Mouse (Mus musculus) gastrocnemius, postnatal 25 days (tissue): ENCODE results near the gene Cacna2d3. TPM values are rescaled to one million over a fixed set of nuclear protein-coding genes. Genes with fewer than 3 reads are reported as not detected.

Source experiments
- DNase-seq: peaks from one replicate; pipeline ENCODE4 v3.0.0; 2022
- total RNA-seq, 2 experiments: library from RNA; stranded (reverse); gene quantifications; 1 replicate in 1 of 2; 2 replicates in 1 of 2; pipeline ENCODE4 v1.2.3; 2021

The Cacna2d3 gene
- total RNA-seq, 2 experiments from 2014 or later, result 0.56 to 1.2 TPM

DNA sequence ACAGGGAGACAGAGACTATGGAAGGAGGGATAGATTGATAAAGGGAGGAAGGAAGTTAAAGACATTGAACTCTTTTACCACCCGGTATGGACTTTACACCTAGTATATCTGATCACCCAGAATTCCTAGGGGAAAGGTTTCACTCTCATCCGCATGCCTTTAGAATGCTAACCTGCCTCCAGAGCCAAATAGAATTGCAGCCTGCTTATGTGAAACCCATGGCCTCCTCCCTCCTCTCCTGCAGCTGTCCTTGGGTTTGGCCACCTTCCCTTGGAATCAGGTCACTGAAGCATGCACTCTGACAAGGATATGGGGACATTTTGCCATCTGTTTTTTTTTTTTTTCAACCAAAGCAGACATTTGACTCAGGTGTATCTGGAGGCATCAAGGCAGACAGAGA, 707.0 kb downstream of the Cacna2d3 start:
- peak; percentile 19 for DNase-seq

DNA sequence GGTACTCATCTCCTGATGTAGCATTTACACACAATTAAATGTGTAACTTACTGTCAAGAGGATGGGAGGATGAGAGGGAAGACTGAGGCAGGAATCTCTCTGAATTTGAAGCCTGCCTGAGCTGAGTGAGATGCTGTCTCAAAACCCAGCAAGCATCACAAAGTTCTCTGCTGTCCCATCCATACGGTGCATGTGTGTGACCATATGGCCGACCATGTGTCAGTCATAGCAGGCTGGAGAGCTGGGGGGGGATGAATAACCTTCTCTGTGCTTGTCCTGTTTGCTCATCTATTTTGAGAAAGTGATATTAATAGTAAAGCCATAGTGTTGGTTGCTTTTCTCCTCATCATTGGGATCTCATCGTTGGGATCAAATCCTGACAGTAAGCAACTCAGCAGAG, 708.5 kb downstream of the Cacna2d3 start:
- DNase-seq, result no peak

- no peak for DNase-seq
Measured at GRCm38 (mm10) chr14:29009644-29010043, 712.0 kb downstream of the Cacna2d3 start.

DNA sequence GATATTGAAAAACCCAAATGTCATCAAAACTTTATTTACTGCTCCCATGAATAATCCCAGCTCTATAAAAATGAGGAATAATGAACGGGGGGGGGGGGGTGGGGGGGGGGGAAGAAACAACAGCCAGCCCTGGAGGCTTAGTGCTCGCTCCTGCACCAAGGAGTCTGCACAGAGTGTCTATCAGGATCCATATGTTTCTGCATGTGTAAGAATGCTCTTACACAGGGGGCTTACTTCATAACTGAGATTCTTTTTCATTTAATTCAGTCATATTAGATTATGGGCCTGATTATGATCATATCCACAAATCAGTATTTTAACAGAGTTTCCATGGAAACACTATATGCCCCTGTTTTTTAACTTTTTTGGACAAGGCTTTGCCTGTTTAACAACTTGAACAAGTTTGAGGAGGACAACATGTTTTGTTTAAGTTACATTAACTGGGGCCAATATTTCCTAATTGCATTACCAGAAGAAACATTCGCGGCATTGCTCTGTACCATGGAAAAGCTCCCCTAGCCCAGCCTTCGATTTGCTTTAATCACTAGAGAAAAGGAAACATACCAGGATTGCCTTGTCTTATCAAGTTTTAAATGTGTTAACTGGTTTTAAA, 716.3 kb downstream of the Cacna2d3 start:
- no peak for DNase-seq

DNA sequence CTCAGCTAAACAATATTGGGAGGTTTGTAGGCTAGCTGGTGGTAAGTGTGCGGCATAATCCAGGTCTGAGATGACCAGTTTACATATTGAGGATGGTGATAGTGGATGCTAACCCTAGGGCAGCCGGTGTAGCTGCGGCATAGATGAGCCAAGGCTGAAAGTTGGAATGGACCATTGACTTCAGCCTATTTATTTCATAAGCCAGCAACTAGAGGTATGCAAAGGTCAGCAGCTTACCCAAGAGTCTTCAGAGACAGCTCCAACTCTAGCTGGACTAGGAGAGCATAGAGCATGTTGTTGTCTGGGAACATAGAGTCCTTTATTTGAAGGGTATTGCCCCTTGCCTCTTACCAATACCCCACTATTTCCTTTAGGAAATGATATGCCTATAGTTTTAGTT, 725.1 kb downstream of the Cacna2d3 start:
- DNase-seq, result no peak

- no peak for DNase-seq
Measured at GRCm38 (mm10) chr14:28988211-28988900, 733.3 kb downstream of the Cacna2d3 start.

GRCm38 (mm10) chr14:28984276-28984675, 737.4 kb downstream of the Cacna2d3 start:
- peak; percentile 42 for DNase-seq

GRCm38 (mm10) chr14:28980482-28980881, 741.2 kb downstream of the Cacna2d3 start:
- DNase-seq, result no peak

DNA sequence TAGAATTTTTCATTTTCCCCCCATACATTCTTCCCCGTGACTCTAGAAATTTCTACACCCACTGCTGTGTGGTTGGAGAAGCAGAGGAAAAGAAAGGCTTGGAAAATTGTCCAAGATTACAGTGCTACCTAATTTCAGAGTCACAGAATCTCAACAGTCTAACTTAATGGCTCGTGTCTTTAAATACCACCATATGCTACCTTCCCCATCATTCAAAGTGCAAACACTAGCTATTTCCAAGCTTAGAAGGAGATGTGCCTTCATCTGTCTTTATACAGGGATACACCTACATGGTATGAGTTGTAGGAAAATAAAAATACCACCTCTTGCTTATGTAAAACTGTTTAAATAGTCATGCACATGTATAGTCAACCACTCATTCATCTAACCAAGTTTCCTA, 742.4 kb downstream of the Cacna2d3 start:
- DNase-seq, result no peak

DNA sequence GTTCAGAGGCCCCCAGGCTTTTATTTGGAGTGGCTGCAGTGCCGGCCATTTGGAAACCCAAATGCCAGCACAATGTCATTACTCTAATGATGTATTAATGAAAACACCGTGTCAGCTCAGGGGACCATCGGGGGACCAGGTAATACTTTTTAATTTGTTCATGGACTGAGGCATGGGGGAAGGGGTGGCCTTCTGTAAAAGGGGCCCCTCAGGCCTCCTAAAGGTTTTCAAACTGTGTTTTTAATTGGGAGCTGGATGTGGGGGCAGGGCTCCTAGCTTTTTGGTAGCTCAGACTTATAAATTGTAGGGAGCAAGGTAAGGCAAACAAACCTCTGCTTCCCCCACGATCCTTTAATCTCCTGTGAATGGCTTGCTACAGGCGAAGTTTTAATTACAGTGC, 749.0 kb downstream of the Cacna2d3 start:
- DNase-seq, result no peak

DNA sequence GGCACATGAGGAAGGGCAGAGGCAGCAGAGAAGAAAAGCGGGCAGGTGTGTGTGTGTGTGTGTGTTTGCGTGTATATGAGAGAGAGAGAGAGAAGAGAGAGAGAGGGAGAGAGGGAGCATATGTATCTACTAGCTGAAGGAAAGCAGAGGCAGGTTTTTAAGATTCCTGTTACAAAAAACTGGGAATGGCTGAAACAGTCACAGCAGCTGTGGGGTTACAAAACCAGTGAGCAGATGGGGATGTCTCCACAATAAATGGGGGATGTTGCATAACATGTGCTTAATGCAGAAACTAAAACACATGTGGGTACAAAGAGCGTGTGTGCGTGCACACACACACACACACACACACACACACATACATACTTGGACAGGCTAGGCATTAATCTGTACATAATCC, 752.4 kb downstream of the Cacna2d3 start:
- DNase-seq, result no peak

DNA sequence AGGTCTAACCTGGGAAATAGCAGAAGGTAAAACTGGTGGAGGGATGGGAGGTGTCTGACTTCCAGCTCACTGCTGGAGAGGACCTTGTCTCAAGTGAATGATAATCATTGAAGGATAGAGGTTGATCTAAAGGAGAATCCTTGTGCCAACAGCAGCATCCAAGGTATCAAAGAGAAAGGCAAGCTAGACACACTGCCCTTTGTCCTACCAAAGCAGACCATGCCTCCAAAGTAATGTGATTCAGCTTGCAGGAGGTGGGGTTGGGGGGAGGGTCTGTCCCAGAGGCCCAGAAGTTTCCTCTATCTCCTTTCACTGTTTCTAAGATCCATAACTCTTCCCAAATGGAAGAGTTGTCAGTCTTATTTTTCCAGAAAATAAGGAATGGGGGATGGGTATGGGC, 754.8 kb downstream of the Cacna2d3 start:
- DNase-seq, result no peak

DNA sequence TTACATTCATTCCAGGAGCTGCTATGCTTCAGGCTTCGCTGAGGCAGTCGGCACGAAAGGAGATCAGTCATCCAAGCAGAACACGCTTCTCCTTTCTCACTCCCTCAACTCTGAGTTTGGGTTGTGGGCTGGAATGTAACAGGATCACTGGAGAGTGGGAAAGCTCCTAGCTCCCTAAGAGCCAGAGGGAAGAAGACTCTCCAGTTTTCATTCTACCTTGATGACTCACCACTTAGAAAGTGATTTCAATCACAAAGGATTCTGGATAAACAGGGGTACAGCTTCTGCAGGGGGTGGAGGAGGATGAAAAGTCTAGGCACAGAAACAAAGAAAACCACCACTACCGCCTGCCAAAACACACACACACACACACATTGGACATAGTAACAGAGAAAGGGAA, 760.3 kb downstream of the Cacna2d3 start:
- DNase-seq, result no peak

DNA sequence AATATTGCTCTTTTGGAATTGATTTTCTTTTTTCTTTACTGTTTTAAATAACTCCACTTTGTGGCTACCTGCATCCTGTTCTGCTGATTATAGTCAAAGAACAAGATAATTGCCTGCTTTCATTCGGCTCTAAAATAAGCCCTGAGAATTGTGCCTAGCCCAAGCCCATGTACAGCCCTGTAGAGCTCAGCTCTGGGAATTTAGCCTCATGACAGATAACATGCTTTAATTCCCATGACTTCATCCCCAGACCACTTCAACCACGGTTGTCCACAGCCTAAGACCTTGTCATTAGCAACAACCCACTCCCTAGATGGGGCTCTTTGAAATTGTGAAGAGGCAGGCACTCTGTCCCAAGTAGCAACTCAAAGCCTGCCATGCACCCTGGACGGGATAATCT, 762.6 kb downstream of the Cacna2d3 start:
- DNase-seq, result no peak

DNA sequence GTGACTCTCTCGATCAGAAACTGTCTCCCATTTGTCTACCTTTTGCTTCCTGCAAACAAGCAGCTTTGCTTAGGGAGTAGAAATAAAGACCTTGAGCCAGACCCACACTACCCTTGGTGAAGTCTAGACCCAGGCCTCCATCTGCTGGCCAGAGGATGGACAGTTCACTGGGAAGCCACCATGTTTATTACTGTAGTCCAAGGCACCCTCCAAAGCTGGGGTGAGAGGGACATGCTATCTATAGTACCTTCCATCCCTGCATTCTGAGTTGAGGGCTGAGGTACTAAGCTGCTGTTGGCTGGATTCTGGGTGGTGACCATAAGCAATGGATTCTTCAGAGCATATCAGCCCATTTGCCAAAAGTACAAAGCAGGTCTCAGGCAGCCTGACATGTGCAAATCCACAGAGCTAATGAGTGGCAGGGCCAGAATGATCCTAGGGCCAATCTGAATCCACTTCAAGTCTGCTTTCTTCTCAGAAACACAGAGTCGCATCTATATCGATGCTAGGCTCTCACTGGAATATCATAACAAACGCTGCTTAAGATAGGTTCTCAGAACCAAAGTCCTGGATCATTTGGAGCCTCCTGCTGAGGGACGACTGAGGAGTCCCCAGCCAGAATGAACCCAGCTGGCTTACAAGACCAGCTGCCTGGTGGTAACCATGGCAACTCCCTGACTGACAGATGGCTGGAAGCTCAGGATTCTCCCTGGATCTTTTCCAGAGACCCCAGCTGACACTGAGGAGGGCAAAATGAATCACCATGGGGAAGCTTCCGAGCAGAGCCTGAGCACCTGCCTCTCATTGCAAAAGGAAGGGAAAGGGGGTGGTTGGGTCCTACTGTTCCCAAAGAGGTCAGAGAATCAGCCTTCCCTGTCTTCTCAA, 763.3 kb downstream of the Cacna2d3 start:
- no peak for DNase-seq

GRCm38 (mm10) chr14:28955181-28955580, 766.5 kb downstream of the Cacna2d3 start:
- no peak for DNase-seq

DNA sequence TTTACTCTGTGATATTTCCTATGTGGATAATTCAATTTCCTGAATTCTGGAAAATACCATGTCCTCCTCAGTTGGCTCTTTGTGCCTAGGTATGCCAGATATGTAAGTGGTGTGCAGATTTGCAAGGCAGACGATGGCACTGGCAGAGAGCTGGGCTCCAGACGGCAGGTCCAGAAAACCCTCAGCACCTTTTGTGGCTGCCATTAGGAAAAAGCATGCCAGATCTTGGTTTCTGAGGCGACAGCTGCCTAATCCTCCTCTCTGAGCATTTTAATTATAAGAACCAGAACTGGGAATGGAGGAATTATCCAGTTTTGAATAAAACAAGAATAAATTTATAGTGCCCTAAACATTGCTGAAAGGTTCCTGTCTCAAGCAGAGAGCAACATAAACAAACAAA, 767.1 kb downstream of the Cacna2d3 start:
- DNase-seq, result no peak

DNA sequence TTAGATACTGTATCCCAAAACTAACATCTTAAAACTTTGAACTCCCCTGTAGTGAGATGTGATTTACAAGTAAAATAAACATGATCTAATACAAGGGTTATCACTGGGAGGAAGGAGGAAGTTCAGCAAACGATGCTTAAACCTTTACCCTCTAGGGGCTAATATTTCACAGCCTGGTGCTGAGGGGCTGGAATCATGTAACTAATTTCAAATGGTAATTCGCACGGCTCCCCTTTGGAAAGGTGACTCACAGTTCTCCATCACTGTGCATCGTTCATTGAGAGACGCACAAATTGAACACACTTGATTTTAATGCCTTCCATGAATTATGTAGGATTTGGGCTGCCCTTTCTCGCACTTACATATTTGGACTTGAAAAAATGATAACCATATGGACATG, 767.6 kb downstream of the Cacna2d3 start:
- no peak for DNase-seq

GRCm38 (mm10) chr14:28953409-28953808, 768.3 kb downstream of the Cacna2d3 start:
- no peak for DNase-seq

DNA sequence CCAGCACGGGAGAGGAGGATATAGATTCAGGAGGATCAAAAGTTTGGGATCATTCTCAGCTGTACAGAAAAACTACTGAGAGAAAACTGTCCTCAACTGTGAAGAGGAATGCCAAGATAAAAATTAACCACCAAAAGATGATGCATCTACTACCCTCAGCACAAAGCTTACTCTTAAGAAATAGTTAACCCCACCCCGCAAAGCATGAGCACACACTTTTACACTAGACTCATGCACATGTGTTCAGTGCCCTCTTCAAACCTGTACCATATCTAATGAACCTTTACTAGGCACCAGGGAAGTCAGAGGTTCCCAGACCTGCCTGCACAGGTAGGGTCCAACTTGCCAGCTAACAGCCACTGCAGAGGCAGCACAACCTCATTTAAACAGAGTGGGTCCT, 771.2 kb downstream of the Cacna2d3 start:
- DNase-seq, result no peak

GRCm38 (mm10) chr14:28949785-28950184, 771.9 kb downstream of the Cacna2d3 start:
- no peak for DNase-seq

DNA sequence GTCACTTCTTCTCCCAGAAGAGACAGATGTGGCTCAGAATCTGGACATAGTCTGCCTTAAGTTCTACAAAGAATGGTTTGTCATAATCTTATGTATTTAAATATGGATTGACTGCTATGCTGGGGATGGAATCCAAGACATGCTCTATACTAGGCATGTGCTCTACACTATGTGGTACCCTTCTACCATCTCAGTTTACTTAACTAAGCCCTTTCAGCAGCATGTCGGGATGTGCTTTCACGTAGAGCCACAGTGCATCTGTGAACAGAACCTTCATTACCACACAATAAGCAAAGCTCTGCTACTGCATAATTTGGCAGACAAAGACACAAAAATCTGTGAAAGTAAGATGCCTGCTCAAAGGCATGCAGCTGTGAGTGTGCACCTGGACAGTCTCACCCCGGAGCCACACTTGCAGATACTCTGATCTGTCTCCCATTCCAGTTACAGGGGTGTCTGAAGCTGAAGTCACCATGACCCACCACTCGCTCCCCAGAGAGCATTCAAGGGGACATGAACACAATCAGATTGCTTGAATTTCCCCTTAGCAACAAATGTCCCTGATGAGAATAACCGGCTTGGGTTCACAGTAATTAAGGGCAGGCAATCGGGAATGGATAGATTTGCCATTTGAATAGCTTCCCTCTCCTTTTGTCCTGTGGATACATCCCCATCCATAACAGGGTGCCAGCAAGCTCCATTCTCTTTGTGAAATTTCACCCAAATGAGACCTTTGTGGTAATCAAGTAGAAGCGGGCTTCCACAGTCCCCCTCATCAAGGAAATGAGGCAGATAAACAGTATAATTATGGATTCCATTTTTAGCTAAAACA, 773.4 kb downstream of the Cacna2d3 start:
- no peak for DNase-seq
